ENCODE assay signal across 20 mouse cellular contexts in genomic region chr8:95085432-95086141, GRCm38 (mm10). TPM values are rescaled to one million over a fixed set of nuclear protein-coding genes. Genes with fewer than 3 reads are reported as not detected.
DNase-seq lines count a peak whose midpoint lies in the region; ATAC-seq and TF ChIP-seq lines count a peak whose summit lies in the region.
"Had no signal": no experiment of that assay in that cellular context is flagged by ENCODE, and none has a peak within 500 bp of the region (broad histone marks: within the 10 kb centered on the region; RNA-seq: fewer than 3 reads in every experiment).

No protein-coding gene starts in this region.

- WGBS in intestine, postnatal 0 days: 71% methylated on average over 7 of the region's 7 CpGs
- WGBS in intestine, embryonic 16.5 days: 84% methylated on average over 7 of the region's 7 CpGs
- 55% methylated on average over 7 of the region's 7 CpGs for WGBS in liver, embryonic 16.5 days (ENCODE audit: insufficient replicate concordance)

- no peak overlapping the region for H3K4me3 ChIP-seq in intestine, postnatal 0 days (ENCODE audit: low read depth, low read length)
- H3K4me3 ChIP-seq in intestine, embryonic 16.5 days (ENCODE audit: low read length): no peak overlapping the region
- H3K4me3 ChIP-seq in liver, embryonic 16.5 days (ENCODE audit: low read depth, low read length): no peak overlapping the region
- H3K4me3 ChIP-seq: gastrocnemius, adult 2 months; heart, adult 2 months; intestine, embryonic 15.5 days had no signal

- no peak overlapping the region for H3K4me2 ChIP-seq in intestine, postnatal 0 days (replicated peaks; ENCODE audit: low read depth)
- no peak overlapping the region for H3K4me2 ChIP-seq in intestine, embryonic 16.5 days (ENCODE audit: low read depth, low read length)
- no peak overlapping the region for H3K4me2 ChIP-seq in liver, embryonic 16.5 days (ENCODE audit: low read depth, low read length)
- H3K4me2 ChIP-seq: intestine, embryonic 15.5 days had no signal

- TF ChIP-seq CTCF in intestine, postnatal 0 days (IDR thresholded peaks at IDR 0.05; ENCODE audit: low read depth): no peak

- H3K9ac ChIP-seq in intestine, postnatal 0 days (ENCODE audit: low read depth, low read length): no peak overlapping the region
- no peak overlapping the region for H3K9ac ChIP-seq in intestine, embryonic 16.5 days (ENCODE audit: low read depth, low read length)
- H3K9ac ChIP-seq in liver, embryonic 16.5 days (ENCODE audit: low read depth, low read length): peak overlapping the region; percentile 3; the same call in 1 of the 2 replicates
- H3K9ac ChIP-seq: intestine, embryonic 15.5 days had no signal

- no peaks in the 10 kb centered on the region for H3K9me3 ChIP-seq in intestine, postnatal 0 days (ENCODE audit: control insufficient read depth)
- no peaks in the 10 kb centered on the region for H3K9me3 ChIP-seq in intestine, embryonic 16.5 days (ENCODE audit: control insufficient read depth, low read length)
- H3K9me3 ChIP-seq in liver, embryonic 16.5 days (replicated peaks; ENCODE audit: control insufficient read depth, low read length): no peaks in the 10 kb centered on the region
- H3K9me3 ChIP-seq: intestine, embryonic 15.5 days had no signal

- H3K4me1 ChIP-seq in intestine, postnatal 0 days (replicated peaks; ENCODE audit: control insufficient read depth, insufficient read depth, low read length): no peaks in the 10 kb centered on the region; the same call in 1 of the 2 replicates
- peaks cover 18% of the 10 kb centered on the region for H3K4me1 ChIP-seq in intestine, embryonic 16.5 days (ENCODE audit: control insufficient read depth, insufficient read depth, low read length)
- H3K4me1 ChIP-seq in liver, embryonic 16.5 days (ENCODE audit: control insufficient read depth, low read depth, low read length): peaks cover 25% of the 10 kb centered on the region

- peak overlapping the region; percentile 68 for H3K27ac ChIP-seq in intestine, postnatal 0 days (ENCODE audit: low read depth, low read length)
- H3K27ac ChIP-seq in intestine, embryonic 16.5 days (ENCODE audit: low read length): no peak overlapping the region
- no peak overlapping the region for H3K27ac ChIP-seq in liver, embryonic 16.5 days (ENCODE audit: low read length)
- H3K27ac ChIP-seq: gastrocnemius, adult 2 months; heart, adult 2 months; intestine, embryonic 15.5 days; macrophage had no signal

- ATAC-seq in intestine, postnatal 0 days: no peak
- no peak for ATAC-seq in intestine, embryonic 16.5 days
- ATAC-seq in liver, embryonic 16.5 days (ENCODE audit: low read depth): no peak
- ATAC-seq: forebrain, embryonic 16.5 days; intestine, embryonic 15.5 days had no signal

- H3K27me3 ChIP-seq in intestine, postnatal 0 days (replicated peaks; ENCODE audit: control insufficient read depth, insufficient read depth, low read length): no peaks in the 10 kb centered on the region
- no peaks in the 10 kb centered on the region for H3K27me3 ChIP-seq in intestine, embryonic 16.5 days (replicated peaks; ENCODE audit: control insufficient read depth, insufficient read depth, low read length)
- H3K27me3 ChIP-seq in liver, embryonic 16.5 days (ENCODE audit: control insufficient read depth, insufficient read depth, low read depth, low read length): no peaks in the 10 kb centered on the region
- H3K27me3 ChIP-seq: CH12.LX; intestine, embryonic 15.5 days had no signal

- H3K36me3 ChIP-seq in intestine, postnatal 0 days (ENCODE audit: control insufficient read depth, insufficient read depth): peaks cover 33% of the 10 kb centered on the region
- H3K36me3 ChIP-seq in intestine, embryonic 16.5 days (ENCODE audit: control insufficient read depth, insufficient read depth, low read length): 0 out of 2 replicates have a peak, but pooled peaks cover 4% of the 10 kb centered on the region
- no peaks in the 10 kb centered on the region for H3K36me3 ChIP-seq in liver, embryonic 16.5 days (ENCODE audit: control insufficient read depth, insufficient read depth)

- DNase-seq in cerebellum, adult 11 months: peak; percentile 56
- no peak for DNase-seq in cerebellum, postnatal 4 days (ENCODE audit: low spot score in 2 of 2)
- DNase-seq in cerebellum, adult 9-11 months: peak; percentile 79
- DNase-seq in adrenal gland, adult (ENCODE audit: inconsistent age in 2 of 2, low spot score in 1 of 2): no peak
- DNase-seq in right cerebral cortex, adult 2 months (ENCODE audit: low spot score in 2 of 2): no peak
- DNase-seq: adrenal gland, postnatal 25 days; embryo, embryonic 11 days; gastrocnemius, adult 2 months; heart, adult 2 months; kidney, postnatal 25 days; lung, adult 18-20 months; thymus, postnatal 14 days had no signal

RNA-seq across cellular contexts. Expression of gene Katnb1, which starts 4.6 kb away (rescaled TPM):
- 12.7 and 14.2 TPM in 2 replicates for polyA plus RNA-seq in intestine, postnatal 0 days (2015; fragmentation: Nextera tagmentation; extraction: Ambion mirVana)
- 16.7 and 17.8 TPM in 2 replicates for polyA plus RNA-seq in intestine, embryonic 16.5 days (2015; fragmentation: Nextera tagmentation; extraction: Ambion mirVana)
- 8.2 and 9.6 TPM in 2 replicates for polyA plus RNA-seq in liver, embryonic 16.5 days (2015; fragmentation: Nextera tagmentation; extraction: Ambion mirVana)

RNA-seq across cellular contexts. Expression of gene Drc7, which starts 30.7 kb away (rescaled TPM):
- polyA plus RNA-seq in intestine, postnatal 0 days (2015; fragmentation: Nextera tagmentation; extraction: Ambion mirVana): not detected in 2 replicates
- polyA plus RNA-seq in intestine, embryonic 16.5 days (2015; fragmentation: Nextera tagmentation; extraction: Ambion mirVana): 0.07 TPM in 1 of 2 replicates, not detected in the other
- 0.44 and 0.50 TPM in 2 replicates for polyA plus RNA-seq in liver, embryonic 16.5 days (2015; fragmentation: Nextera tagmentation; extraction: Ambion mirVana)
- polyA plus RNA-seq: intestine, embryonic 15.5 days; macrophage; stomach, embryonic 14.5 days had no signal

Comparison
In these comparisons a context has a peak if more than half of its experiments do, and no peak if none do; other contexts are left out.
1. DNase-seq: peak in cerebellum, adult 11 months (single experiment) and cerebellum, adult 9-11 months (single experiment); none in cerebellum, postnatal 4 days (0 of 2), adrenal gland, adult (0 of 2) and right cerebral cortex, adult 2 months (0 of 2).